Mouse (Mus musculus) heart, embryonic 14.5 days (tissue): Measurements from ENCODE around the gene Lancl2. TPM values are rescaled to one million over a fixed set of nuclear protein-coding genes. Genes with fewer than 3 reads are reported as not detected.

ENCODE experiments used
- ATAC-seq: fragments of 200-750 bp; cut with Nextera tagmentation; 2 replicates; pipeline ENCODE4 v1.8.0; 2017; ENCODE audit warnings: low read depth, moderate TSS enrichment; ENCODE audit not compliant: insufficient number of reproducible peaks, insufficient read depth, low FRiP score
- H3K27ac ChIP-seq, 2 experiments: fragments of 200-500 bp in 1 of 2; fragments of 300-500 bp in 1 of 2; sonication (generic) in 1 of 2; replicated peaks in 1 of 2; 2 replicates each; pipeline ENCODE4 v1.5.1; 2012 to 2014; ENCODE audit warnings: low read depth in 2 of 2, low read length in 2 of 2, control low read depth in 1 of 2, mild to moderate bottlenecking in 1 of 2, mixed read lengths in 1 of 2; ENCODE audit not compliant: control insufficient read depth in 1 of 2, insufficient read depth in 1 of 2
- H3K27me3 ChIP-seq: fragments of 300-500 bp; sonication (generic); 2 replicates; pipeline ENCODE4 v1.6.1; 2014; ENCODE audit warnings: mild to moderate bottlenecking, low read length, control low read depth; ENCODE audit not compliant: control insufficient read depth, insufficient read depth
- H3K36me3 ChIP-seq: fragments of 300-500 bp; sonication (generic); 2 replicates; pipeline ENCODE4 v1.6.1; 2014; ENCODE audit warnings: mild to moderate bottlenecking, control low read depth, low read length, mixed read lengths; ENCODE audit not compliant: control insufficient read depth, insufficient read depth
- H3K4me1 ChIP-seq, 2 experiments: fragments of 200-500 bp in 1 of 2; fragments of 300-500 bp in 1 of 2; sonication (generic) in 1 of 2; 2 replicates each; pipeline ENCODE4 v1.6.1; 2012 to 2014; ENCODE audit warnings: low read length in 2 of 2, control low read depth in 1 of 2, mixed read lengths in 1 of 2; ENCODE audit not compliant: control insufficient read depth in 2 of 2, insufficient read depth in 2 of 2
- H3K4me2 ChIP-seq: fragments of 300-500 bp; sonication (generic); 2 replicates; pipeline ENCODE4 v1.6.1; 2014; ENCODE audit warnings: mild to moderate bottlenecking, low read length
- H3K4me3 ChIP-seq, 2 experiments: fragments of 200-500 bp in 1 of 2; fragments of 300-500 bp in 1 of 2; sonication (generic) in 1 of 2; 2 replicates each; pipeline ENCODE4 v1.5.1; 2012 to 2014; ENCODE audit warnings: low read length in 2 of 2, mild to moderate bottlenecking in 2 of 2, control low read depth in 1 of 2, low read depth in 1 of 2, moderate library complexity in 1 of 2; ENCODE audit not compliant: control insufficient read depth in 1 of 2, insufficient read depth in 1 of 2
- H3K9ac ChIP-seq: fragments of 300-500 bp; sonication (generic); 2 replicates; pipeline ENCODE4 v1.6.1; 2014; ENCODE audit warnings: mild to moderate bottlenecking, low read length
- H3K9me3 ChIP-seq: fragments of 300-500 bp; sonication (generic); 2 replicates; pipeline ENCODE4 v1.6.1; 2016; ENCODE audit warnings: low read length, control low read depth; ENCODE audit not compliant: control insufficient read depth
- WGBS: fragments of 180-500 bp; shearing (Covaris S2); extraction: QIAGEN DNeasy Blood & Tissue Kit; methylation state at CpG from one replicate; pipeline ENCODE4 v1.1.7; 2014; 5-methylcytosine and 5-hydroxymethylcytosine counted together
- polyA plus RNA-seq: library from polyadenylated mRNA; unstranded; fragments of >200 nt; fragmentation: Nextera tagmentation; extraction: Ambion mirVana; gene quantifications from 2 replicates; pipeline ENCODE4 v1.2.1, GENCODE M21; 2014

Gene Lancl2
- polyA plus RNA-seq, 1 experiment from 2014 or later, result 20.3 TPM

DNA sequence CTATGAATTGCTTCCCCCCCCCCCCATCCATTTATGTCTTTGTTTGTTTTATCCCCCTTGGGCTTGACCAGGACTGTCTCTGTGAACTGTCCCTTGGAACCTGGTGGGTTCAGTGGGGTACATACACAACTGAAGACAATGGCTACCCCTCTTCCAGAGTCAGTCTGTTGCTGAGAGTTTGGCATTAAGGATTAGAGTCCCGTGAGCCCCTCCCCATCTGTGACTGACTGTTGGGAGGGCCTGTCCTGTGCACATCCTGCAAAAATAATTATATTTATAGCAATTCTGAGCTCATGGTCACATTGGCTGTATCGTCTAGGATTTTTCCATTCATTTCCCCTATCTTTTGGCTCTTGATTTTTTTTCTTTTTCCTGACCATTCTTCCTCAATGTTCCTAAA, 1.4 kb downstream of the Lancl2 start:
- WGBS, result 22% methylated on average over 2 of the region's 2 CpGs
- no peaks in the 10 kb centered on the region for H3K27me3 ChIP-seq
- no peaks in the 10 kb centered on the region for H3K36me3 ChIP-seq
- no peaks in the 10 kb centered on the region for H3K9me3 ChIP-seq
- peak overlapping the region; percentile 92 for H3K9ac ChIP-seq
- peak overlapping the region; percentile 96 to 98 for H3K27ac ChIP-seq
- peak overlapping the region; percentile 85 for H3K4me2 ChIP-seq
- H3K4me1 ChIP-seq, result peaks cover 2 to 12% of the 10 kb centered on the region in 2 experiments; a peak in 1 of 4 replicates
- peak; percentile 15; the same call in 1 of the 2 replicates for ATAC-seq
- peak overlapping the region; percentile 83 to 95 for H3K4me3 ChIP-seq

GRCm38 (mm10) chr6:57706721-57707120, 4.4 kb downstream of the Lancl2 start:
- Histone ChIP-seq H3K36me3 (no peaks in the 10 kb centered on the region), H3K27me3 (no peaks in the 10 kb centered on the region), H3K4me3 (no peak overlapping the region), H3K9me3 (no peaks in the 10 kb centered on the region), H3K27ac (no peak overlapping the region), H3K9ac (no peak overlapping the region), H3K4me1 (peaks cover 2 to 10% of the 10 kb centered on the region in 2 experiments; a peak in 1 of 4 replicates), H3K4me2 (no peak overlapping the region)
- ATAC-seq, result no peak
- WGBS, result 87% methylated on average over 1 of the region's 1 CpGs

DNA sequence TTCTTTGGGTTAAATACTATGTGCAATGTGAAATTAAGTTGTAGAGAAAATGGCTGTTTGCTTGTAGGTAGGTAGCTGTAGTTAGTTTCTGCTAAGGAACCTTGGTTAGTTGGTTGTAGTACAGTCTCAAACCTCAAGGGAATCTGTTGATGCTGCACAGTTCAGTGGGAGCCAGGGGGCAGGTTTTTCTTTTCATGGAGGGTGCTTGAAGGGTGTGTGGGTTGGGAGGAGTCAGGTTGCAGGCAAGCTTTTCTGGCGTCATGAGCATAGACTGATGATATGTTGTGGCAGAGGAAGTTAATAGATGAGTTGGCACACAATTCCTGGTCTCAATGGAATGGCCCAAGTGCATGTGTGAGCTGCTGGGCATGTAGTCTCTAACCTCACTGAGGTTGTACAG, 9.4 kb downstream of the Lancl2 start:
- no peaks in the 10 kb centered on the region for H3K36me3 ChIP-seq
- 16% methylated on average over 1 of the region's 1 CpGs for WGBS
- no peak overlapping the region for H3K4me3 ChIP-seq
- no peak overlapping the region for H3K4me2 ChIP-seq
- ATAC-seq, result no peak
- no peak overlapping the region for H3K9ac ChIP-seq
- H3K27me3 ChIP-seq, result no peaks in the 10 kb centered on the region
- no peaks in the 10 kb centered on the region for H3K4me1 ChIP-seq
- H3K27ac ChIP-seq, result no peak overlapping the region
- H3K9me3 ChIP-seq, result no peaks in the 10 kb centered on the region

DNA sequence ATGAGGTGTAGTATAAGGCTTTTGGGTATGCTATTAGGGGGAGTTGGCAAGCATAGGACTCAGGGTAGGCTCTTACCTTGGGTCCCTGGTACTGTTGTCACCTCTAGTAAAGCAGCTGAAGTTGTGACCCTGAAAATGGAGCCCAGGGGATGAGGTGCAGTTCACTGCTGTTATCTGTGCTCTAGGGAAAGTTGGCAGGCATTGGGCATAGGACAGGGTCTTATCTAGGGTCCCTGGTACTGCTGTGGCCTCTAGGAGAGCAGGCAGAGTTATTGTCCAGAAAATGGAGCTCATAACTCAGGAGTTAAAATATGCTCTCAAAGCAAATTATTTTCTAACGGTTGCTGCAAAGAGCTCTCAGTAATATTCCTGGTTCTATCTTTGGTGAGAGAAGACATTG, 19.0 kb downstream of the Lancl2 start:
- 70% methylated on average over 1 of the region's 1 CpGs for WGBS
- Histone ChIP-seq H3K27ac (no peak overlapping the region), H3K4me2 (no peak overlapping the region), H3K4me3 (no peak overlapping the region), H3K27me3 (no peaks in the 10 kb centered on the region), H3K9me3 (no peaks in the 10 kb centered on the region), H3K4me1 (peaks cover 3 to 5% of the 10 kb centered on the region in 2 experiments; a peak in 2 of 4 replicates), H3K9ac (no peak overlapping the region), H3K36me3 (peaks cover 23% of the 10 kb centered on the region)
- ATAC-seq, result no peak

DNA sequence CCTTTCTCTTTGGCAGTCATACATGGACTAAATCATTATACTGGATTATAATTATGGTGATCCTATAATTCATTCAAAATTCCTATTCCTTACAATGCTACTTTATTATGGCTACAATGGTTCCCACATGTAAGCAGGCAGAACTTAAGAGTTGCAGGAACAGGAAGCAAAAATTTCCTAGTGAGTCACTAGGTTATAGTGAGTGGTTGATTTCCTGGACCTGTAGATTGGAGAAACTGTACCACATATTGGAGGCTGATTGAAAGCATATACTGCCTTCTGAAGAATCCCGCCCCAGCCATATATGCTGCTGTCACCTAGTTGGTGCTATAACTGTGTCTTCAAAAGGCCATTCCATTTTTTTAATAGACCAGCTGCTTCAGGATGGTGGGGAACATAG, 40.4 kb downstream of the Lancl2 start:
- H3K4me2 ChIP-seq, result no peak overlapping the region
- H3K9ac ChIP-seq, result no peak overlapping the region
- 86% methylated on average over 1 of the region's 1 CpGs for WGBS
- no peaks in the 10 kb centered on the region for H3K27me3 ChIP-seq
- H3K4me1 ChIP-seq, result 0 out of 4 replicates have a peak, but pooled peaks cover 0 to 5% of the 10 kb centered on the region in 2 experiments
- no peak overlapping the region for H3K27ac ChIP-seq
- no peaks in the 10 kb centered on the region for H3K9me3 ChIP-seq
- no peak for ATAC-seq
- H3K36me3 ChIP-seq, result peaks cover 12% of the 10 kb centered on the region; the same call in 1 of the 2 replicates
- H3K4me3 ChIP-seq, result no peak overlapping the region

GRCm38 (mm10) chr6:57743333-57743732, 41.0 kb downstream of the Lancl2 start:
- Histone ChIP-seq H3K9me3 (0 out of 2 replicates have a peak, but pooled peaks cover under 1% of the 10 kb centered on the region), H3K27me3 (no peaks in the 10 kb centered on the region), H3K4me3 (no peak overlapping the region), H3K27ac (no peak overlapping the region), H3K4me1 (0 out of 4 replicates have a peak, but pooled peaks cover 0 to 5% of the 10 kb centered on the region in 2 experiments), H3K4me2 (no peak overlapping the region), H3K9ac (no peak overlapping the region), H3K36me3 (peaks cover 7% of the 10 kb centered on the region; the same call in 1 of the 2 replicates)
- no peak for ATAC-seq
- 63% methylated on average over 2 of the region's 2 CpGs for WGBS

GRCm38 (mm10) chr6:57744123-57744522, 41.8 kb downstream of the Lancl2 start:
- Histone ChIP-seq H3K27ac (no peak overlapping the region), H3K27me3 (no peaks in the 10 kb centered on the region), H3K4me3 (no peak overlapping the region), H3K4me2 (no peak overlapping the region), H3K9ac (no peak overlapping the region), H3K36me3 (peaks cover 3% of the 10 kb centered on the region; the same call in 1 of the 2 replicates), H3K4me1 (0 out of 4 replicates have a peak, but pooled peaks cover 0 to 5% of the 10 kb centered on the region in 2 experiments), H3K9me3 (0 out of 2 replicates have a peak, but pooled peaks cover 3% of the 10 kb centered on the region)
- WGBS, result 85% methylated on average over 2 of the region's 2 CpGs
- no peak for ATAC-seq
